Mouse (Mus musculus): ENCODE measurements around the gene Ehd1.
A peak's percentile ranks its signal among the peaks of the same experiment; 100 is the strongest.

The Ehd1 gene

GRCm38 (mm10) chr19:6334673-6335457, 58.3 kb downstream of the Ehd1 start, which contains the start of gene Men1:
Men1 (plus strand) TSS chr19:6334979.
- DNase-seq (ENCODE audit: low spot score in 2 of 2) = peak; percentile 96 to 97

- DNase-seq (ENCODE audit: low spot score in 2 of 2) = no peak
Observed at GRCm38 (mm10) chr19:6335458-6335827, 58.9 kb downstream of the Ehd1 start.

- no peak for DNase-seq (ENCODE audit: low spot score in 2 of 2)
Observed at GRCm38 (mm10) chr19:6336920-6337319, 60.4 kb downstream of the Ehd1 start.

- no peak for DNase-seq (ENCODE audit: low spot score in 2 of 2)
Observed at GRCm38 (mm10) chr19:6338171-6338570, 61.6 kb downstream of the Ehd1 start.

GRCm38 (mm10) chr19:6338716-6339115, 62.2 kb downstream of the Ehd1 start:
- DNase-seq (ENCODE audit: low spot score in 2 of 2) = no peak

- DNase-seq (ENCODE audit: low spot score in 2 of 2) = no peak
Observed at GRCm38 (mm10) chr19:6339191-6339590, 62.7 kb downstream of the Ehd1 start.

GRCm38 (mm10) chr19:6339890-6340504, 63.5 kb downstream of the Ehd1 start:
- DNase-seq (ENCODE audit: low spot score in 2 of 2) = no peak

- peak; percentile 48 to 60 for DNase-seq (ENCODE audit: low spot score in 2 of 2)
Observed at GRCm38 (mm10) chr19:6340524-6341452, 64.3 kb downstream of the Ehd1 start, which contains the start of gene Map4k2. Map4k2 (plus strand) TSS chr19:6341135.

- DNase-seq (ENCODE audit: low spot score in 2 of 2) = no peak
Observed at GRCm38 (mm10) chr19:6341453-6342077, 65.0 kb downstream of the Ehd1 start.

GRCm38 (mm10) chr19:6342276-6342933, 65.9 kb downstream of the Ehd1 start:
- no peak for DNase-seq (ENCODE audit: low spot score in 2 of 2)

GRCm38 (mm10) chr19:6343066-6343925, 66.8 kb downstream of the Ehd1 start:
- DNase-seq (ENCODE audit: low spot score in 2 of 2) = no peak

- no peak for DNase-seq (ENCODE audit: low spot score in 2 of 2)
Observed at GRCm38 (mm10) chr19:6343996-6344395, 67.5 kb downstream of the Ehd1 start.

GRCm38 (mm10) chr19:6346023-6346422, 69.5 kb downstream of the Ehd1 start:
- DNase-seq (ENCODE audit: low spot score in 2 of 2) = no peak

- DNase-seq (ENCODE audit: low spot score in 2 of 2) = no peak
Observed at GRCm38 (mm10) chr19:6346661-6347060, 70.1 kb downstream of the Ehd1 start.

- no peak for DNase-seq (ENCODE audit: low spot score in 2 of 2)
Observed at GRCm38 (mm10) chr19:6347615-6348014, 71.1 kb downstream of the Ehd1 start.

- no peak for DNase-seq (ENCODE audit: low spot score in 2 of 2)
Observed at GRCm38 (mm10) chr19:6348717-6349116, 72.2 kb downstream of the Ehd1 start.

GRCm38 (mm10) chr19:6349215-6349983, 72.9 kb downstream of the Ehd1 start:
- DNase-seq (ENCODE audit: low spot score in 2 of 2) = no peak

All from right cerebral cortex, postnatal 36 days (tissue).